Mouse (Mus musculus) heart, embryonic 16.5 days (tissue): ENCODE measurements around the gene T. TPM values are rescaled to one million over a fixed set of nuclear protein-coding genes. Genes with fewer than 3 reads are reported as not detected.

Experiments
- ATAC-seq: fragments of 200-750 bp; cut with Nextera tagmentation; replicated peaks from 2 replicates; pipeline ENCODE4 v1.8.0; 2017; ENCODE audit warnings: moderate number of reproducible peaks; ENCODE audit not compliant: insufficient read depth, low FRiP score; ENCODE audit errors: extremely low read depth
- H3K27ac ChIP-seq: fragments of 300-500 bp; sonication (generic); 2 replicates; pipeline ENCODE4 v1.5.1; 2014; ENCODE audit warnings: mild to moderate bottlenecking, low read length, control low read depth, moderate library complexity
- H3K27me3 ChIP-seq: fragments of 300-500 bp; sonication (generic); 2 replicates; pipeline ENCODE4 v1.6.1; 2014; ENCODE audit warnings: low read length, mixed read lengths; ENCODE audit not compliant: control insufficient read depth, insufficient read depth
- H3K36me3 ChIP-seq: fragments of 300-500 bp; sonication (generic); 2 replicates; pipeline ENCODE4 v1.6.1; 2014; ENCODE audit not compliant: control insufficient read depth, insufficient read depth
- H3K4me1 ChIP-seq: fragments of 300-500 bp; sonication (generic); 2 replicates; pipeline ENCODE4 v1.6.1; 2014; ENCODE audit warnings: low read length, mixed read lengths; ENCODE audit not compliant: control insufficient read depth, insufficient read depth
- H3K4me2 ChIP-seq: fragments of 300-500 bp; sonication (generic); 2 replicates; pipeline ENCODE4 v1.6.1; 2014; ENCODE audit warnings: low read depth, mild to moderate bottlenecking, control low read depth, low read length
- H3K4me3 ChIP-seq: fragments of 300-500 bp; sonication (generic); 2 replicates; pipeline ENCODE4 v1.5.1; 2014; ENCODE audit warnings: mild to moderate bottlenecking, control low read depth, low read length
- H3K9ac ChIP-seq: fragments of 300-500 bp; sonication (generic); 2 replicates; pipeline ENCODE4 v1.6.1; 2014; ENCODE audit warnings: low read length, control low read depth
- H3K9me3 ChIP-seq: fragments of 300-500 bp; sonication (generic); replicated peaks from 2 replicates; pipeline ENCODE4 v1.6.1; 2016; ENCODE audit warnings: low read length; ENCODE audit not compliant: control insufficient read depth
- WGBS: fragments of 180-500 bp; shearing (Covaris S2); extraction: QIAGEN DNeasy Blood & Tissue Kit; methylation state at CpG from one replicate; pipeline ENCODE4 v1.1.7; 2014; 5-methylcytosine and 5-hydroxymethylcytosine counted together
- polyA plus RNA-seq: library from polyadenylated mRNA; unstranded; fragments of >200 nt; fragmentation: Nextera tagmentation; extraction: Ambion mirVana; gene quantifications from 2 replicates; pipeline ENCODE4 v1.2.1, GENCODE M21; 2015

T gene
- polyA plus RNA-seq, 1 experiment from 2014 or later = 0.35 TPM

GRCm38 (mm10) chr17:8455196-8455595 is 21.0 kb downstream of the T start:
- peaks cover under 1% of the 10 kb centered on the region; the same call in 1 of the 2 replicates for H3K27me3 ChIP-seq
- H3K4me2 ChIP-seq = no peak overlapping the region
- WGBS = 35% methylated on average over 6 of the region's 6 CpGs
- H3K4me1 ChIP-seq = 0 out of 2 replicates have a peak, but pooled peaks cover 3% of the 10 kb centered on the region
- ATAC-seq = 0 out of 2 replicates have a peak, but pooled peaks have one; percentile 10
- no peak overlapping the region for H3K27ac ChIP-seq
- H3K9me3 ChIP-seq = no peaks in the 10 kb centered on the region
- no peaks in the 10 kb centered on the region for H3K36me3 ChIP-seq
- no peak overlapping the region for H3K9ac ChIP-seq
- no peak overlapping the region for H3K4me3 ChIP-seq

- H3K9ac ChIP-seq = no peak overlapping the region
- no peak for ATAC-seq
- no peak overlapping the region for H3K4me2 ChIP-seq
- no peak overlapping the region for H3K27ac ChIP-seq
- H3K36me3 ChIP-seq = no peaks in the 10 kb centered on the region
- H3K4me1 ChIP-seq = 0 out of 2 replicates have a peak, but pooled peaks cover 3% of the 10 kb centered on the region
- no peaks in the 10 kb centered on the region for H3K9me3 ChIP-seq
- no peak overlapping the region for H3K4me3 ChIP-seq
- peaks cover 3% of the 10 kb centered on the region; the same call in 1 of the 2 replicates for H3K27me3 ChIP-seq
- 59% methylated on average over 7 of the region's 7 CpGs for WGBS
Observed at GRCm38 (mm10) chr17:8455601-8456000, 21.4 kb downstream of the T start.

- 28% methylated on average over 9 of the region's 9 CpGs for WGBS
- Histone ChIP-seq H3K9me3 (no peaks in the 10 kb centered on the region), H3K9ac (no peak overlapping the region), H3K4me2 (no peak overlapping the region), H3K27me3 (peaks cover 3% of the 10 kb centered on the region; the same call in 1 of the 2 replicates), H3K4me3 (no peak overlapping the region), H3K4me1 (0 out of 2 replicates have a peak, but pooled peaks cover 3% of the 10 kb centered on the region), H3K36me3 (no peaks in the 10 kb centered on the region), H3K27ac (no peak overlapping the region)
- 0 out of 2 replicates have a peak, but pooled peaks have one; percentile 41 for ATAC-seq
Observed at GRCm38 (mm10) chr17:8456856-8457460, 22.7 kb downstream of the T start.

- no peak for ATAC-seq
- Histone ChIP-seq H3K9me3 (no peaks in the 10 kb centered on the region), H3K4me1 (0 out of 2 replicates have a peak, but pooled peaks cover 3% of the 10 kb centered on the region), H3K9ac (no peak overlapping the region), H3K27ac (no peak overlapping the region), H3K4me3 (no peak overlapping the region), H3K36me3 (no peaks in the 10 kb centered on the region), H3K27me3 (peaks cover 11% of the 10 kb centered on the region), H3K4me2 (no peak overlapping the region)
- WGBS = 6% methylated on average over 4 of the region's 4 CpGs
Observed at GRCm38 (mm10) chr17:8461568-8461967, 27.3 kb downstream of the T start.

- 23% methylated on average over 9 of the region's 9 CpGs for WGBS
- Histone ChIP-seq H3K4me2 (no peak overlapping the region), H3K9ac (no peak overlapping the region), H3K9me3 (no peaks in the 10 kb centered on the region), H3K36me3 (no peaks in the 10 kb centered on the region), H3K27ac (no peak overlapping the region), H3K4me1 (no peaks in the 10 kb centered on the region), H3K4me3 (no peak overlapping the region), H3K27me3 (peaks cover 18% of the 10 kb centered on the region)
- no peak for ATAC-seq
Observed at GRCm38 (mm10) chr17:8463482-8464128, 29.4 kb downstream of the T start.

- no peak overlapping the region for H3K4me3 ChIP-seq
- no peaks in the 10 kb centered on the region for H3K4me1 ChIP-seq
- WGBS = 87% methylated on average over 3 of the region's 3 CpGs
- no peak overlapping the region for H3K27ac ChIP-seq
- no peak for ATAC-seq
- H3K4me2 ChIP-seq = no peak overlapping the region
- H3K9ac ChIP-seq = no peak overlapping the region
- H3K36me3 ChIP-seq = no peaks in the 10 kb centered on the region
- H3K9me3 ChIP-seq = no peaks in the 10 kb centered on the region
- H3K27me3 ChIP-seq = peaks cover 17% of the 10 kb centered on the region
Observed at GRCm38 (mm10) chr17:8467771-8468170, 33.5 kb downstream of the T start.

- Histone ChIP-seq H3K9ac (no peak overlapping the region), H3K36me3 (no peaks in the 10 kb centered on the region), H3K27me3 (peaks cover 18% of the 10 kb centered on the region), H3K4me3 (no peak overlapping the region), H3K9me3 (no peaks in the 10 kb centered on the region), H3K4me1 (no peaks in the 10 kb centered on the region), H3K4me2 (no peak overlapping the region), H3K27ac (no peak overlapping the region)
- ATAC-seq = no peak
- WGBS = 14% methylated on average over 19 of the region's 19 CpGs
Observed at GRCm38 (mm10) chr17:8468716-8469344, 34.6 kb downstream of the T start.

GRCm38 (mm10) chr17:8478554-8478953 is 44.3 kb downstream of the T start:
- Histone ChIP-seq H3K9ac (no peak overlapping the region), H3K9me3 (0 out of 2 replicates have a peak, but pooled peaks cover 2% of the 10 kb centered on the region), H3K27ac (no peak overlapping the region), H3K4me1 (no peaks in the 10 kb centered on the region), H3K4me3 (no peak overlapping the region), H3K36me3 (no peaks in the 10 kb centered on the region), H3K4me2 (no peak overlapping the region), H3K27me3 (peaks cover 2% of the 10 kb centered on the region; the same call in 1 of the 2 replicates)
- WGBS = 72% methylated on average over 3 of the region's 3 CpGs
- ATAC-seq = no peak
